Mouse (Mus musculus) midbrain, embryonic 10.5 days (tissue): ENCODE measurements around the gene Htatip2. TPM values are rescaled to one million over a fixed set of nuclear protein-coding genes. Genes with fewer than 3 reads are reported as not detected.

Experiments
- DNase-seq: peaks from one replicate; pipeline ENCODE4 v3.0.0-alpha.2; 2017; ENCODE audit warnings: low spot score
- H3K27ac ChIP-seq: fragments of 300-500 bp; sonication (generic); replicated peaks from 2 replicates; pipeline ENCODE4 v1.5.1; 2016; ENCODE audit warnings: mild to moderate bottlenecking
- H3K27me3 ChIP-seq: fragments of 300-500 bp; sonication (generic); 2 replicates; pipeline ENCODE4 v1.6.1; 2016; ENCODE audit warnings: low read depth, mild to moderate bottlenecking; ENCODE audit not compliant: poor library complexity, severe bottlenecking
- H3K36me3 ChIP-seq: fragments of 300-500 bp; sonication (generic); 2 replicates; pipeline ENCODE4 v1.6.1; 2016; ENCODE audit warnings: mild to moderate bottlenecking, moderate library complexity
- H3K4me1 ChIP-seq: fragments of 300-500 bp; sonication (generic); 2 replicates; pipeline ENCODE4 v1.6.1; 2016
- H3K4me3 ChIP-seq: fragments of 300-500 bp; sonication (generic); 2 replicates; pipeline ENCODE4 v1.5.1; 2016; ENCODE audit warnings: mild to moderate bottlenecking, moderate library complexity
- H3K9me3 ChIP-seq: fragments of 300-500 bp; sonication (generic); replicated peaks from 2 replicates; pipeline ENCODE4 v1.6.1; 2016; ENCODE audit warnings: mild to moderate bottlenecking
- WGBS: fragments of 180-500 bp; shearing (Covaris S2); methylation state at CpG from one replicate; pipeline ENCODE4 v1.1.7; 2016; 5-methylcytosine and 5-hydroxymethylcytosine counted together
- polyA plus RNA-seq: library from polyadenylated mRNA; unstranded; fragments of >200 nt; fragmentation: Nextera tagmentation; extraction: Ambion mirVana; gene quantifications from 2 replicates; pipeline ENCODE4 v1.2.1, GENCODE M21; 2016

The Htatip2 gene
- polyA plus RNA-seq, 1 experiment from 2014 or later = 9.8 TPM

GRCm38 (mm10) chr7:49797171-49797570, 38.3 kb downstream of the Htatip2 start:
- WGBS = 68% methylated on average over 1 of the region's 1 CpGs
- Histone ChIP-seq H3K9me3 (no peaks in the 10 kb centered on the region), H3K4me1 (no peaks in the 10 kb centered on the region), H3K36me3 (peaks cover 87% of the 10 kb centered on the region), H3K4me3 (no peak overlapping the region), H3K27ac (no peak overlapping the region), H3K27me3 (no peaks in the 10 kb centered on the region)
- no peak for DNase-seq

GRCm38 (mm10) chr7:49803511-49803910, 44.6 kb downstream of the Htatip2 start:
- Histone ChIP-seq H3K4me1 (no peaks in the 10 kb centered on the region), H3K27me3 (peaks cover 4% of the 10 kb centered on the region; the same call in 1 of the 2 replicates), H3K27ac (no peak overlapping the region), H3K36me3 (peaks cover 70% of the 10 kb centered on the region), H3K4me3 (no peak overlapping the region), H3K9me3 (no peaks in the 10 kb centered on the region)
- DNase-seq = no peak
- WGBS = 92% methylated on average over 6 of the region's 6 CpGs

GRCm38 (mm10) chr7:49804638-49805165, 45.8 kb downstream of the Htatip2 start:
- 86% methylated on average over 5 of the region's 5 CpGs for WGBS
- Histone ChIP-seq H3K9me3 (no peaks in the 10 kb centered on the region), H3K4me1 (peaks cover 5% of the 10 kb centered on the region), H3K27ac (no peak overlapping the region), H3K36me3 (peaks cover 67% of the 10 kb centered on the region), H3K4me3 (no peak overlapping the region), H3K27me3 (peaks cover 4% of the 10 kb centered on the region; the same call in 1 of the 2 replicates)
- no peak for DNase-seq

- H3K36me3 ChIP-seq = peaks cover 63% of the 10 kb centered on the region
- H3K4me1 ChIP-seq = peaks cover 11% of the 10 kb centered on the region
- H3K4me3 ChIP-seq = no peak overlapping the region
- H3K27ac ChIP-seq = no peak overlapping the region
- DNase-seq = no peak
- H3K9me3 ChIP-seq = no peaks in the 10 kb centered on the region
- peaks cover 4% of the 10 kb centered on the region; the same call in 1 of the 2 replicates for H3K27me3 ChIP-seq
- 90% methylated on average over 3 of the region's 3 CpGs for WGBS
These were observed 46.7 kb downstream of the Htatip2 start for GRCm38 (mm10) chr7:49805618-49806017.

- 90% methylated on average over 9 of the region's 9 CpGs for WGBS
- DNase-seq = no peak
- Histone ChIP-seq H3K27me3 (peaks cover 4% of the 10 kb centered on the region; the same call in 1 of the 2 replicates), H3K4me1 (peaks cover 11% of the 10 kb centered on the region), H3K9me3 (no peaks in the 10 kb centered on the region), H3K4me3 (no peak overlapping the region), H3K27ac (no peak overlapping the region), H3K36me3 (peaks cover 54% of the 10 kb centered on the region)
These were observed 48.3 kb downstream of the Htatip2 start for GRCm38 (mm10) chr7:49807093-49807682.

- no peaks in the 10 kb centered on the region for H3K9me3 ChIP-seq
- H3K4me1 ChIP-seq = peaks cover 11% of the 10 kb centered on the region
- no peak overlapping the region for H3K4me3 ChIP-seq
- H3K36me3 ChIP-seq = peaks cover 52% of the 10 kb centered on the region
- 90% methylated on average over 17 of the region's 17 CpGs for WGBS
- H3K27me3 ChIP-seq = peaks cover 4% of the 10 kb centered on the region; the same call in 1 of the 2 replicates
- no peak overlapping the region for H3K27ac ChIP-seq
- DNase-seq = no peak
These were observed 49.1 kb downstream of the Htatip2 start for GRCm38 (mm10) chr7:49807846-49808622.

- peaks cover 51% of the 10 kb centered on the region for H3K36me3 ChIP-seq
- no peak for DNase-seq
- peaks cover 11% of the 10 kb centered on the region for H3K4me1 ChIP-seq
- H3K4me3 ChIP-seq = no peak overlapping the region
- no peaks in the 10 kb centered on the region for H3K9me3 ChIP-seq
- WGBS = 89% methylated on average over 6 of the region's 6 CpGs
- H3K27ac ChIP-seq = no peak overlapping the region
- peaks cover 4% of the 10 kb centered on the region; the same call in 1 of the 2 replicates for H3K27me3 ChIP-seq
These were observed 50.2 kb downstream of the Htatip2 start for GRCm38 (mm10) chr7:49809100-49809499.

GRCm38 (mm10) chr7:49809562-49809961, 50.6 kb downstream of the Htatip2 start:
- Histone ChIP-seq H3K9me3 (no peaks in the 10 kb centered on the region), H3K27me3 (peaks cover 4% of the 10 kb centered on the region; the same call in 1 of the 2 replicates), H3K4me1 (peaks cover 11% of the 10 kb centered on the region), H3K4me3 (no peak overlapping the region), H3K36me3 (peaks cover 55% of the 10 kb centered on the region), H3K27ac (no peak overlapping the region)
- DNase-seq = no peak
- 69% methylated on average over 3 of the region's 3 CpGs for WGBS

- Histone ChIP-seq H3K9me3 (no peaks in the 10 kb centered on the region), H3K27ac (no peak overlapping the region), H3K27me3 (peaks cover 4% of the 10 kb centered on the region; the same call in 1 of the 2 replicates), H3K36me3 (peaks cover 56% of the 10 kb centered on the region), H3K4me3 (no peak overlapping the region), H3K4me1 (peaks cover 11% of the 10 kb centered on the region)
- no peak for DNase-seq
- 72% methylated on average over 4 of the region's 4 CpGs for WGBS
These were observed 52.4 kb downstream of the Htatip2 start for GRCm38 (mm10) chr7:49811346-49811745.

GRCm38 (mm10) chr7:49819393-49819792, 60.5 kb downstream of the Htatip2 start:
- Histone ChIP-seq H3K36me3 (peaks cover 34% of the 10 kb centered on the region), H3K4me1 (peaks cover 13% of the 10 kb centered on the region), H3K27me3 (no peaks in the 10 kb centered on the region), H3K9me3 (no peaks in the 10 kb centered on the region), H3K27ac (no peak overlapping the region), H3K4me3 (no peak overlapping the region)
- DNase-seq = no peak
- WGBS = 61% methylated on average over 4 of the region's 4 CpGs

GRCm38 (mm10) chr7:49821370-49821769, 62.5 kb downstream of the Htatip2 start:
- 96% methylated on average over 1 of the region's 1 CpGs for WGBS
- Histone ChIP-seq H3K27ac (no peak overlapping the region), H3K36me3 (peaks cover 25% of the 10 kb centered on the region), H3K4me3 (no peak overlapping the region), H3K9me3 (no peaks in the 10 kb centered on the region), H3K27me3 (no peaks in the 10 kb centered on the region), H3K4me1 (peaks cover 13% of the 10 kb centered on the region)
- DNase-seq = no peak

GRCm38 (mm10) chr7:49822028-49822427, 63.1 kb downstream of the Htatip2 start:
- Histone ChIP-seq H3K4me1 (peaks cover 13% of the 10 kb centered on the region), H3K27me3 (no peaks in the 10 kb centered on the region), H3K27ac (no peak overlapping the region), H3K36me3 (peaks cover 32% of the 10 kb centered on the region), H3K4me3 (no peak overlapping the region), H3K9me3 (no peaks in the 10 kb centered on the region)
- DNase-seq = no peak
- WGBS = 91% methylated on average over 2 of the region's 2 CpGs
